Mouse (Mus musculus) heart, postnatal 0 days (tissue): ENCODE measurements around the gene Crocc.
A peak's percentile ranks its signal among the peaks of the same experiment; 100 is the strongest.

Experiments used
- CTCF ChIP-seq: IDR thresholded peaks from 2 replicates; pipeline ENCODE4 v1.5.1; 2016; ENCODE audit warnings: antibody characterized with exemption, control low read depth, low read depth
- EP300 ChIP-seq: IDR thresholded peaks from 2 replicates; pipeline ENCODE4 v1.6.1; 2016; ENCODE audit warnings: antibody characterized with exemption, low read depth

- TF ChIP-seq CTCF, result peak; percentile 81
- TF ChIP-seq EP300, result no peak
Measured at GRCm38 (mm10) chr4:141069731-141070130, 9.4 kb upstream of the Crocc start.
